Mouse (Mus musculus) brain, adult 2 months (tissue): ENCODE results near the gene Jmjd1c.

Experiments
- DNase-seq: peaks from one replicate; pipeline ENCODE4 v3.0.0; 2011; ENCODE audit warnings: low read depth, low spot score

Jmjd1c gene

DNA sequence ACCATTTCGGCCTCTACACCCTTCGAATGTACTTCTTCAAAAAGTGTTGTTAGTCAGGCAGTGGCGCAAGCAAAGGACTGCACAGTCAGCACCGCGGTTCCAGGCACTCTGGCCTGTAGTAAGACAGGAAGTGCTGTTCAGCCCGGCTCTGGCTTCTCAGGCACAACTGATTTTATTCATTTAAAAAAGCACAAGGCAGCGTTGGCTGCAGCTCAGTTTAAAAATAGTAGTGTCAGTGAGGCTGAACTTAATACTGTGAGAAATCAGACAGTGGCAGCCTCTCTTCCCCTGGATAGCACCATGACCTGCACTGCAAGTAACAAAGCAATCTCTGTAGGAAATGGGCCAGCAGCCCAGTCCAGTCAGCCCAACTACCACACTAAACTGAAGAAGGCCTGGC lies 130.2 kb downstream of the Jmjd1c start:
- peak; percentile 86 for DNase-seq

DNA sequence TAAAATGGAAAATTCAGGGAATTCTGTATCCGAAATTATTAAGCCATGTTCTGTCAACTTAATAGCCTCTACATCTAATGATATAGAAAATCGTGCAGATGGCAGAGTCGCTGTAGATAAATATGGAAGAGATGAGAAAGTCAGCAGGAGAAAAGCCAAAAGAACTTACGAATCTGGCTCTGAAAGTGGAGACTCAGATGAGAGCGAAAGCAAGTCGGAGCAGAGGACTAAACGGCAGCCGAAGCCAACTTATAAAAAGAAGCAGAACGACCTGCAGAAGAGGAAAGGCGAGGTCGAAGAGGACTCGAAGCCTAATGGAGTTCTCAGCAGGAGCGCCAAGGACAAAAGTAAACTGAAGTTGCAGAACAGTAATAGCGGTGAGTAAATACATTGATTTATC lies 130.6 kb downstream of the Jmjd1c start:
- DNase-seq = peak; percentile 55

DNA sequence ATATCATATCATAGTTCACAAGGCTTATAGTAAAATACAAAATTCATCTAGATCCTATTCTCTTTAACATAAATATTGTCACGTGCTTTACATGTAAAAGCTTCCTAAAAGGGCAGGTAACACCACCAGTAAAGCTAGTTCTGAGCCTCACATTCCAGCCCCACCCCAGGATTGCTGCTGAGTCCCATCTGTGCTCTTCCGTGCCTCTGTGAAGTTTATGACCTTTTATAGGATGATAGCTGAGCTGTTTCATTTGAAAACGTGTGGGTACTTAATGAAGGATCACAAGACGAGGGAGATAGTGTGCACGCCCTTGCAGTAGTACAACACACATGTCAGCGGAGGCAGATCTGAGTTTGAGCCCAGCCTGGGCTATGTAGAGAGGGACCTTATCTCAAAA lies 134.5 kb downstream of the Jmjd1c start:
- DNase-seq = no peak

DNA sequence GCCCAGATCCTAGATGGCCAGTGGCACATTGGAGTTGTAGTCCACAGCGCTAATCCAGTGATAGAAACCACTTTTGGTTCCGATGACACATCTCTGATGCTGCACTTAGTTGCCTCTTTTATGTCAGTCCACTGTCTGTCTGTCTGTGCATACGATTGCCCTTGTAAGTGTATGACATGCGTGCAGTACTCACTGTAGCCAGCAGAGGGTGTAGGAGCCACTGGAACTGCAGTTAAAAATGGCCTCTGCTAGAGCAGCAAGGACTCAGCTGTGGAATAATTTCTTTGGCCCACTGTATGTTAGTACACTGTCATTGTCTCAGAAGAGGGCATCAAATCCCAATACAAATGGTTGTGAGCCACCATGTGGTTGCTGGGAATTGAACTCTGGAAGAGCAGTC lies 151.2 kb downstream of the Jmjd1c start:
- DNase-seq = no peak

DNA sequence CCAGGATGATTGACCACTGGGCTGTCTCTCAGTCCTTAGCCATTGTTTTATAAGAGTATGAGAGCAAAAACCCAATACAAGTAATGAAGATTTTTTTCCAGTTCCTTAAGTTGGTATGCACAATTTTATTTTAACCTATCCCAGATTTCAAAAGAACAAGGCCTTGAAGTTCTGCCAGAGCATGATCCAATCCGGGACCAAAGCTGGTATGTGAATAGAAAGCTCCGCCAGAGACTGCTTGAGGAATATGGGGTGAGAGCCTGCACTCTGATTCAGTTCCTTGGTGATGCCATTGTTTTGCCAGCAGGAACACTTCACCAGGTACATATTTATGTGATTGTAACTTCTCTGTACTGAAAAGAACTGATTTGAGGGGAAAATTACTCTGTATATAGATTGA lies 153.6 kb downstream of the Jmjd1c start:
- DNase-seq = peak; percentile 67

DNA sequence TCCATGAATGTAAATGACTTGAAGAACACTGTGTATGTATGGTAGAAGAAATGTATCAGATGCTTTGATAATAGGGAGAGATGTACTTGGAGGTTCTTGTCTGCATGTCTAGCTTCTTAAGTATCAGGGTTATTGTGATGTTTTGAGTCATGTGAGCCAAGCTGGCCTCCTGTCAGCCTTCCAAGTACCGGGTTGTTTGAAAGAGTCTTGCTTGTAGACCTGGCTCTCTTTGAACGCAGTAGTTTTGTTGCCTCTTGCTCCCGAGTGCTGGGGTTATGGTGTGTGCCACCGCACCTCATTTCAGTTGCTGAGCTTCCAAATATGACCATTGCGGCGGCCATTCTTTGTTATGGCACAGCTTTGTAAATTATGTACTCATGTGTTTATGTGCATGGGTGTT lies 154.9 kb downstream of the Jmjd1c start:
- DNase-seq = no peak

DNA sequence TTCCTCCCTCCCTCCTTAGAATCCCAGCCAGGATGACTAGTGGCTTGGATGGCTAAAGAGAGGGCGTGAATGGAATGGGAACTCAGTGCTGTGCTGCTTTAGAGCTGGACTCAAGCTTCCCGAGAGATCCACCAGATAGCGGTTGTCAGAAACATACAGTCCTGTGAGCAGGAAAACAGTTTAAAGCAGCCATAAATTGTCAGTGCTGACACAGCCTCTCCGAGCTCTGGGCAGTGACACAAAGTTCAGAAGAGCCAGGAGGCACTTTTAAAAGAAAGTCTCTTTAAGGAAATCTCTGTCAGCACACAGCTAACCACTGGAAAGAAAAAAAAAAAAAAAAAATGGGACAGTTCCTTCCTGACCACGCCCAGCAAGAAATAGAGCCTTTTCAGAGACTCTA lies 156.4 kb downstream of the Jmjd1c start:
- DNase-seq = no peak

DNA sequence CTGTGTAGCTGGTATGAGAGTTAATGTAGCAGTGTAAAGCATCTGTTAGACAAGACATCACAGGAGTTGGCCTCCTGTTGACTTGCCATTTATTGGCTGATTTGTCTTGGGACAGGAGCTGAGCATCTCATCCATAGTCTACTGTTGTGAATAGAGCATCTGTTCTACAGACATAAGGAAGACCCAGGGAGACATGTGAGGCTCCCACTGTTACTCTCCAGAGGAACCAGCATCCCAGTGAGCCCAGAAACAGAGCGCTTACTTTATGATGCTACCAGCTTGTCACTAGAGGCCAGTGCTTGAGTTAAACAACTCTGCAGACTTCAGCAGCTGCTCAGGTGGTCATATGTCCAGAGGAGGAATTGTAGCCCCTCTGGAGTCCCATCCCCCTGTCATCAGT lies 157.2 kb downstream of the Jmjd1c start:
- no peak for DNase-seq

DNA sequence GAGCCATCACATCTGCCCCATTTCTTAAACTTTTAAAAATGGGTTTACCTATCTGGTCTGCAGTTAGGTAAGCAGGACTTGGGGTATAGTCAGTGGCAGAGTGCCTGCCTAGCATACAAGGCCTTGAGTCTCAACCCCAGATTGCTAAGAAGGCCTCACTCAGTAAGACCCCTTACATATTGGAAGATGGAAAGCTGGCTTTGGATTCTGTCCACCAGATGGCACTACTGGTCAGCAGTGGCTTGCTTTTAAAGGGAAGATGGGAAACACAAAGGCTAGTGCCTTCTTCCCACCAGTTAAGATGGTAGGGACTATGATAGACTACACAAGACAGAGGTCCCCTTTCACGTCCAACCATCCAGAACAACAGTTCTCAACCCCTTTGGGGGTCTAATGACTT lies 168.9 kb downstream of the Jmjd1c start:
- peak; percentile 66 for DNase-seq

DNA sequence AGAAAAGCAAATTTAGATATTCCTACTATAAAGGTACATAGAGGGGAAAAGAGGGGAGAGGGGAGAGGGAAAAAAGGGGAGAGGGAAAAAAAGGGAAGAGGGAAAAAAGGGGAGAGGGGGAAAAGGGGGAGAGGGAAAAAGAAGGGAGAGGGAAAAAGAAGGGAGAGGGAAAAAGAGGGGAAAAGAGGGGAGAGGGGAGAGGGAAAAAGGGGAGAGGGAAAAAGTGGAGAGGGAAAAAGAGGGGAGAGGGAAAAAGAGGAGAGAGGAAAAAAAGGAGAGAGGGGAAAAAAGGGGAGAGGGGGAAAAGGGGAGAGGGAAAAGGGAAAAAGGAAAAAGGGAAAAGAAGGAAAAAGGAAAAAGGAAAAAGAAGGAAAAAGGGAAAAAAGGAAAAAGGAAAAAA lies 180.0 kb downstream of the Jmjd1c start:
- DNase-seq = no peak

DNA sequence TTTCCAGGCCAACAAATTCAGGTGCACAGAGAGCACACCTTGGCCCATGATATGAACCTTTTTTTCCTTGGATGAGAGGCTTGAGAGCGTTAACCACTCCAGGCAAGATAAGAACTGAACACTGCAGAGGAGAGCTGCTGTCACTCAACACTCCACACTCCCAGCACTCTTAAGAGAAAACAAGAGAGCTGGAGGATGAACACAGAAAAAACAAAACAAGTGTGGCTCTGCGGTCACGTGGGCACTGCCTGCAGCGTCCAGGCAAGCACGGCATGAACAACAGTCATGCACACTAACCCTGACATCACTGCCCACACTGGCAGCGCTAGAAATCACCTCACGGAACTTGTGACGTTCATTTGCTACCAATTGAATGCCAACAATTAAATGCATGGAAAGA lies 185.9 kb downstream of the Jmjd1c start:
- no peak for DNase-seq

DNA sequence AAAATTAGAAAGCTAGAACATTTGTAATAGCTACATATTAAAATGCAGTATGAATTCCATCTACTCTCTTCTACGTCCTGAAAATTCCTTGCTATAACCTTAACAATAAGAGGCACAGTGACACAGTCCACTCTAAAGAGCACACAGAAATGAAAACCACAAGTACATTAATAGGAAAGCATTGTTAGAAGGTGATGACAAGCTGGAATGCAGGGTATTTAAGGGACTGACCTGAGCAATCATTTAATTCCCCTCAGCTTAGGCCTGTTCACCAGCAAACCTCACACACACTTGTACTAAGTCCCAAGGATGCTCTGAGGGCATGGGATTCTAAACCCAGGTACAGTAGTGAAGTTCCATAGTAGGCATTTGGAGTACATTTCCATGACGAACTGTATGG lies 186.6 kb downstream of the Jmjd1c start:
- DNase-seq = no peak

DNA sequence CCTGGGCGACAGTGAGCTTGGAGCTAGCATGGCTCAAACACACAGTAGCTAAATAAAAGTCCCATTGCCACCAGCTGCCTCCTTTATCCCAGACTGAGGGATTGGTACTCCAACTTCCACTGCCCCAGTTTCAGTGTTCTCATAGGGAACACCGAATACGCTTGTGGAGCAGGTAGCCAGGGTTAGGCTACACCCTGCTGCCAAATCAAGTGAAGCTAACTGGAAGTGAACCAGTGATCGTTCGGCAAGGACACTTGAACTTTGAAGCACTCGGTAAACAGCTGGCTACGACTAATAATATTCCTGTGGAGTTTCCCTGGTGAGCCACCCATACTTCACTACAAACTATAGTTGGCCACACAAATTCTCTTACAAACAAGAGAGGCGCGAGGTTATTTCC lies 187.6 kb downstream of the Jmjd1c start:
- DNase-seq = no peak

DNA sequence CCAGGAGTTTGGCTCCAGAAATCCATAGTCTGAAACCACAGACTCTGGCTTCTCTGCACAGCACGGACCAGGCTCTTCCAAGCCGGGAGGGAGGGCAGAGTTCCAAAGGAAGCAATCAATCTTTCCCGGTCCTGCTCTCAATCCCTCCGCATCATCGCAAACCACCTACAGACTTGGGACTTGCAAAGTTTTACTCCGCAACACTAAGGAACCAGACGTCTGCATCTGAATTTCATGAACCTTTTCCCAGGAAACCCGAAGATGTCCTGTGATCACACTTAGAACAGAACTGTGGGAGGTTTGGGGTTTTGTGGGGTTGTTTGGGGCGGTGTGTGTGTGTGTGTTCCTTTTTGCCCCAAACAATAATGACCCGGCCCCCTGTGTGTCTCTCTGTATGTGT lies 188.4 kb downstream of the Jmjd1c start:
- DNase-seq = peak; percentile 30

DNA sequence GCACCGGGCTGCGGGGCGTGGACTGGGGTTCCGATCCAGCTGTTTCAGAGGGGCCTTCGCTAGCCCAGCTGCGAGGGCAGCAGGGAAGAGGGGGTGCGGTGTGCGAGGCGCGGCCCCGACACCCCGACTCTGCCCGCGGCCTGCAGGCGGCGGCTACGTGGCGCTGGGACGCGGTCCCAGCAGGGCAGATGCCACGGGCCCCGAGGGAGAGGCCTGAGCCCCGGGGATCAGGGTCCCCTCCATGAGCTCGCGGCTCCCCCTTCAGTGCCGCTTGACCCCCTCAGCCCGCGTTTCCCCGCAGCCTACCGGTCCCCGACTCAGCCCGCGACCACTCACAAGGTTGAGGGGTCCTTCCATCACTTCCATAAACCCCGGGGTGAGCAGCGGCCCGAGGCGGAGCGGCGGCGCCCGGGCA lies 188.8 kb downstream of the Jmjd1c start:
- no peak for DNase-seq

DNA sequence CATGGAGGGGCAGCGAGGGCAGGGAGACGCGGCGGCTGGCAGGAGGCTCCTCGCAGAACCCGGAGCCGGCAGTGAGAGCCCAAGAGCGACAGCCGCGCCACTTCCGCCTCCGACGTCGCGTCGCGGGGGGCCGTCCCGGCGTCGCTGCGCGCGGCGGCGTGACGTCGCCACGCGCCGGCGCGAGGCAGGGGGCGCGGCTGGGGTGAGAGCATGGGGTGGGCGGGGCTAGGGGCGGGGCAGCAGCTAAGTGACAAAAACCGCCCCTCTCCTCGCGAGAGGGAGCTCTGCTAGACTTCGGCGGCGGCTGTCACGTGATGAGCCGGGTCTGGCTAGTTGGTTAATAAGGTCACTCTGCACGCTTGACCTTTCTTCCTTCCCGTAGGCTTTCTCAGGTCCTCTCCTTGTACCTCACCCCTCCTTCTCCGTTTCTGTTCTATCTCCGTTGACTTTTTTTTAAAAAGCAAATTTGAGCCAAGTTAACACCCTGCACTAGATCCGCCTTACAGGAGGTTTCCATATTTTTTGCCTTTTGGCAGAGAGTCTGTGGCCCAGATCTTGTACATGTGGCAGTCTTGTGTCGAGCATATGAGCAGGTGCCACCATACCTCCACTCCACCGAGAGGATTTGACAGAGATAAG lies 189.4 kb downstream of the Jmjd1c start, which contains the start of gene Nrbf2:
Gene Nrbf2, minus strand, starts transcription at position 130 of the 639 bp plus-strand sequence.
- DNase-seq = peak; percentile 96

DNA sequence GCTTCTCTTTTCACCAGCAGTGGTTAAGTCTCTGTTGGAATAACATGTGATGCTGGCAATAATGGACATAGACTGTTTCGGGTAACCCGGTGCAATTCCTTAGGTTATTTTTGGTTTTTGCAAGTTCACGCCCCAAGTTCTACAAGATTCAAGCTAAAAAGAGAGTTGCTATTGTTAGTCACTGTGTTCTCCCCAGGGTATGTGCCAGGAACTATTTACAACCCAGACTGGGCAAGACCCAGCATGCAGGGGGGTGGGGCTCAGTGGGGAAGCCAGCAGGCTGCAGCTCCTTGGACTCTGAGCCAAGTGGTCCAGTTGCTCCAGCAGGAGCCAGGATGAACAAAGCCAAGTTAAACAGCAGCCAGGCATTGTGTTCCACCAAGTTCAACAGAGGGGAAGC lies 192.0 kb downstream of the Jmjd1c start:
- DNase-seq = peak; percentile 74

DNA sequence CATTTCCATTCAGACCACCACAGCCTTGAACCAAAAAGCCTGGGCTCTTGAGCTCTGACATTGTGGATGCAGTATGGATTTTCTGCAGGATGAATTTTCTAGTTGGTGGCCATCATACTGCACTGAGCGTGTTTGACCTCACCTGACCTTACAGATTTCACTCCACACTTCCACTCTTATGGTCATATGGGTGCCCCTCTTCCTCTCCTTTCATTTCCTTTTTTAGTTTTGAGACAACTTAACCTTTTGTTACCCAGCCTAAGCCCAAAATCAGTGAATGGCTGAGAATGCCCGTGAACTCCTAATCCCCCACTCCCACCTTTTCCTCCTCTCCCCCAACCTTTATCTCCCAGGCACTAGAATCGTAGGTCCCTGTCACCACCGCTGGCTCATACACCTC lies 194.7 kb downstream of the Jmjd1c start:
- no peak for DNase-seq

DNA sequence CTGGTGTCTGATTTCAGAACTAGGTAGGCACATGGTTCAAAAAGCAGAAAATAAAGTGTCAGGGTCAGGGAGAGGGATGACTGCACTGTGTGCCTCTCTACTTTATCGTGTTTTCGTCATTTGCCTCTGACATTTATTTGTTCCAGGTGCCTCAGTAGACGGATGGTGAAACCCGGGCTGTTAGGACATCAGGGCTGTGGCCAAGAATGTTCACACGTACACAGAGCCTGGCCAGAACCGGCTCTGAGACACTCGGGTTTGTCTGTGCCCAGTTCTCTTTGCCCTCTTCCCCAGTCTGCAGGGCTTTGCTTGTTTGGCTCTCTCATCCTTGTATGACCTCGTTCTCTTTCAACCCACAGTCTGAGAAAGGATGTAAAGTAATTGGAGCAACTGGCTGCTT lies 195.2 kb downstream of the Jmjd1c start:
- no peak for DNase-seq

DNA sequence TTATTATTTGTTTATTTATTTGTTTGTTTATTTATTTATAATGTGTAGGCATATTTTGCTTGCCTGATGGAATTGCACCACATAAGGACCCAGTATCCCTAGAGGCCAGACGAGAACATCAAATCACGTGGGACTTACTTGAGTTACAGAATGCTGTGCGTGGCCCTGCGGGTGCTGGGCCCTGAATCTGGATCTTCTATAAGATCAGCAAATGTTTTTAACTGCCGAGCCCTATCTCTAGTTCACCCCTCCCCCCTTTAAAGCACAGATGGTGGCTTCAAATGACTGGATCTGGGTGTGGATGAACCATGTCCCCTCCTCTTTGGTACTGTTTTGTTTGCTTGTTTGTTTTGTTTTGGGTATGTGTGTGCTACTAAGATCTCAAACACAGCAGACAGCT lies 199.4 kb downstream of the Jmjd1c start:
- no peak for DNase-seq

DNA sequence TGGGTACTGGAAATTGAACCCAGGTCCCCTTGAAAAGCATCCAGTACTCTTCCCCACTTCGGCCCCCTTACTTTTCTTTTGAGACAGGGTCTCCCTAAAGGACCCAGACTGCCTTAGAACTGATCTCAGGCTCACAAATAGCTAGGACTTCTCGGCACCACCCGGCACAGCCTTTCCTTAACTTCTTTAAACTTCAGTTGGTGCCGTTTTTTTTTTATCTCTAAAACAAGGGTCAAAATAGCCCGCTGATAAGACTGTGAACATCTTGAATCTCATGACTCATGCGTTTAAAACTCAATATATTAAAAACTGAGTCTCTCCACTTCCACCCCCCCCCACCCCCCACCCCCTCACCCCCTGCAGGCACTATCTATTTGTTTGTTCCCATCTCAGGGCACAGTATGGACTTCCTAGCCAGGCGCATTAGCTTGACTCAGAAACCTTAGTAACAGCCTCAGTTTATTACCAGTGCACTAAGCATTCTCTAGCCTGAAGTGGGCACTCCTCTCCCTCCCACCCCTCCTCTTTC lies 200.1 kb downstream of the Jmjd1c start:
- no peak for DNase-seq

DNA sequence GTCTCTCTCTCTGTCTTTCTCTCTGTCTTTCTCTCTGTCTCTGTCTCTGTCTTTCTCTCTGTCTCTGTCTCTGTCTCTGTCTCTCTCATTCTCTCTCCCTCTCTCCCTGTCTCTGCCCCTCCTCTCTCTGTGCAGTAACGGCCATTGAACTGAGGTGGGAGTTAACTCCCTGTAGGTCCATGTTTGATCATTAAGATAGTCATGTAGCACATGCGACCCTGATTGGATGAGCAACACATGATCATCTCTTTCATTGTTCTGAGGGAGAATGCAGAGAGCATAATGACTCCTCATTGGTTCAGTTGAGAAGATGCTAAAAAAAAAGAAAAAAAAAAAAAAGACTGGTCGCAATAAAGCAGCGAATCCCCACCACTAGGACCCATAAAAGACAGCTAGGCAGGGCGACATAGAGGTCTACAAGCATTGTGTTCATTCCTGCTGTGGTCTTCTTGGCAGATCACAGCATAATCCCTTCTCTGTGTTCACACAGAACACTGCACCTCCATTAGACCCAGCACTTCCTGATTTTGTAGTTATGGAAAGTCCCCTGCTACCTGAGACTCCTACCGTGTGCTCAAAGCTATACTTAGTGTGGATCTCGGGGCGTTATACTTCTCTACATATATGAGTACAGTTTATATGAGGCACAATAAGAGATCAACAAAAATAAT lies 200.7 kb downstream of the Jmjd1c start:
- DNase-seq = no peak

DNA sequence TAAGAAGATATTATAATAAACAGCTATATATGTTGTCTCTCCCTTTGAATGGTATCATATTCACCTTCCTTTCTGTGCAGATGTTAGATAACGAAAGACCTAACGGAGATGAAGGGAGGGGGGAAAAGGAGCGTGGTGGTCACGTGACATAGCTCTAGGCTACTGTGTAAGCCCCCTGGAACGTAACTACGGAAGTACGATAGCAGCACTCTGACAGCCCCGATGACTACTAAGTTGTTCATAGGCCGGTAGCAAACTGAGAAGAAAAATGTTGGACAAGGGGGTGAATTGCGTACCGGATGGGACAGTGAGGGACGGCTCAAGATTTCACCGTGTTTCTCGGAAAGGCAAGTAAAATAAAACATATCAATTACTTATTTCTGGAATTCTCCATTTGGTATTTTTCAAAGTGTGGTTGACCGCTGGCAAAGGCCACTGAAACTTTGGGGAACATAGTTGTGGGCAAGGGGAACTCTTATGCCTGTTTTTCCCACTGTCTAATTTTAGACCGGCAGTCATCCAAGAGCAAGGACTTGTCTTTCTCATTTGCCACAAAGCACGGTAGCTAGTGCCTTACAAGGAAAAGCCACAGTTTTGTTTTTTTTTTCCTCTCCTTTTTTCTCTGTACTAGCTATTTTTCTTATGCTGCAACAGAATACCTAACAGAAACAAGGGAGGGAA lies 201.4 kb downstream of the Jmjd1c start:
- no peak for DNase-seq
